Mouse (Mus musculus) CD4-positive naive resting alpha-beta T cell, adult 76 days (primary cell): ENCODE measurements around the gene Olfr1085. TPM values are rescaled to one million over a fixed set of nuclear protein-coding genes. Genes with fewer than 3 reads are reported as not detected.

ENCODE experiments used
- total RNA-seq: library from RNA; stranded (reverse); gene quantifications from one replicate; pipeline ENCODE4 v1.2.4, GENCODE M21; 2023

Gene Olfr1085
- total RNA-seq, result not detected

DNA sequence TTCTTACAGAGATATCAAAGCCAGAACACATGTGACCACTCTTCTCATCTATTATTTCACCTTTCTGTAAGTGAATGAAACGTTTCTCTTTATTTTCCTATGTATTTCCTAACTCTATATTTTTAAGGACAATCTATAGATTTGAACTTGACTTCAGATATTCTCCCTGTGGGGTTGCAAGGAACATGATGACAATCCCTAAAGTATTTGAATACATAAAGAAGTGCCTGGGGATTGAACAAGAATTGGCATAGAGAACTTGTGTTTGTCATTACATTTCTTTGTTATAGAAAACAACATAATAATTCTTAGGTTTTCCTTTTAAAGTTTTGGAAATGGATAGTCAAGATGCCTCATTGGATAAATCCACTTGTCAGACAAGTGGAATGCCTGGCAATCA is at the start of gene Olfr1085:
Olfr1085 (minus strand) TSS at position 101 of the 400 bp plus-strand sequence.

DNA sequence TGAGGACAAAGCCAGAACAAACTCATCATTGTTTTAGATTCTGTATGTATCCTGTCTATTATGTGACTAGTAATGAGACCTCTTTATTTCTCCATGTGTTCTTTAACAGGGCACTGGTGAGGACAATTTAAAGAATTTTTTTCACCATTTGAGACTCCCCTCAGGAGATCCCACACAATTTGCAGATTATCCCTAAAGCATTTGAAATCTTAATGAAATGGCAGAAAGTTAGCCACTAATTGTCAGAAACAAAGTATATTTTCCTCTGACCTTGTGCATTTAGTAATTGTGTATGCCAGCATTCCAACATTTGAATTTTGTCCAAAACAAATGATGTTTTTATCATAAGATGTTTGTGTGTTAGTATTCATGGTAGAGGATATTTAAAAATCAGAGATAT is 36.5 kb upstream of the Olfr1085 start, which contains the start of gene Olfr1087:
Olfr1087 (minus strand) TSS at position 101 of the 400 bp plus-strand sequence.

DNA sequence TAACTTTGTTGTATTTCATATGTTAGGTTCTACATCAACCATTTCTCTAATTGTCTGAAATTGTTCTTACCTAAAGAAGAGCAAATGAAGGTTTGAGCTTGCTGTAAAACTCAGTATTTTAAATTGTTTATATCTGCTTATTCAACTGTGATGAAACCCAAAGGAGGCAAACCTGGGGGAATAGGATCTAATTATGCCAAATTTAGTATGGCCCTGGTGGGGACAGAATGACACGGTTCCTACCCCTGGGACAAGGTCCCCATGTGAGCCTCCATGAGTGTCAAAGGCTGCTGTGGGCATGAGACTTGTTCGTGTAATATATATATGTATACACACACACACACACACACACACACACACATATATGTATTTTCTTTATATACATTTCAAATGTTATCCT is 18.2 kb upstream of the Olfr1085 start, which contains the start of gene Olfr1086:
Olfr1086 (minus strand) TSS at position 101 of the 400 bp plus-strand sequence.

DNA sequence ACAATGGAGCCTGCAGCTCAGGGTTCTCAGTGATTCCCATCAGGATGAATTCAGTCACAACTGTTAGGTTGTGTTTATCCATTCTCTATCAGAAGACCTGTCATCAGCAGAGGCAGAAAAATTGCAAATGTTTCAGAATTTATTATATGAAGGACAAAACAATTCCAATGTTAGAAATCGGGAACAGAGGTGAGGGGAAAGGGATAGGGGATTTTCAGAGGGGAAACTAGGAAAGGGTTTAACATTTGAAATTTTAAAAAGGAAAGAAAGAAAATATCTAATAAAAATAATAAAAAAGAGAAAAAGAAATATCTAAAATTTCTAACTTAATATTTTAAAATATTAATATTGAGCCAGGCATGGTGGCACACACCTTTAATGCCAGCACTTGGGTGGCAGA is 22.2 kb downstream of the Olfr1085 start, which contains the start of gene Olfr1084:
Olfr1084 (minus strand) TSS at position 101 of the 400 bp plus-strand sequence.

Other genes with a start within 250 kb of the Olfr1085 start
- gene Olfr1061, start 248.0 kb downstream of the Olfr1085 start, total RNA-seq, result not detected
- gene Olfr1062, start 235.3 kb downstream of the Olfr1085 start, total RNA-seq, result not detected
- not detected for gene Olfr1065, start 211.4 kb downstream of the Olfr1085 start, total RNA-seq
- not detected for gene Olfr1066, start 205.8 kb downstream of the Olfr1085 start, total RNA-seq
- gene Olfr228, start 174.6 kb downstream of the Olfr1085 start, total RNA-seq, result not detected
- not detected for gene Olfr1076, start 153.6 kb downstream of the Olfr1085 start, total RNA-seq
- gene Olfr1079, start 119.5 kb downstream of the Olfr1085 start, total RNA-seq, result not detected
- gene Olfr1080, start 103.8 kb downstream of the Olfr1085 start, total RNA-seq, result not detected
- not detected for gene Olfr1082, start 63.1 kb downstream of the Olfr1085 start, total RNA-seq
- gene Olfr1084, start 22.3 kb downstream of the Olfr1085 start, total RNA-seq, result not detected
- gene Olfr1086, start 18.1 kb upstream of the Olfr1085 start, total RNA-seq, result not detected
- gene Olfr1087, start 36.4 kb upstream of the Olfr1085 start, total RNA-seq, result not detected
- not detected for gene Olfr1089, start 71.7 kb upstream of the Olfr1085 start, total RNA-seq
- gene Olfr1090, start 97.0 kb upstream of the Olfr1085 start, total RNA-seq, result not detected
- not detected for gene Olfr1093, start 120.5 kb upstream of the Olfr1085 start, total RNA-seq
- not detected for gene Olfr141, start 148.0 kb upstream of the Olfr1085 start, total RNA-seq
- not detected for gene Olfr1094, start 162.6 kb upstream of the Olfr1085 start, total RNA-seq
- gene Olfr1095, start 189.7 kb upstream of the Olfr1085 start, total RNA-seq, result not detected
- gene Gm13723, start 212.8 kb upstream of the Olfr1085 start, total RNA-seq, result not detected
- not detected for gene Olfr1097, start 230.2 kb upstream of the Olfr1085 start, total RNA-seq